Mouse (Mus musculus) hindbrain, embryonic 13.5 days (tissue): Measurements from ENCODE around the gene Slc25a39. TPM values are rescaled to one million over a fixed set of nuclear protein-coding genes. Genes with fewer than 3 reads are reported as not detected.
"Not testable (repeated sequence)": the region's sequence is repeated elsewhere in the genome, so short reads cannot be mapped to it uniquely, and the experiment has no call there.

Experiments
- ATAC-seq: fragments of 200-750 bp; cut with Nextera tagmentation; 2 replicates; pipeline ENCODE4 v1.8.0; 2017; ENCODE audit warnings: moderate TSS enrichment; ENCODE audit not compliant: low FRiP score
- H3K27ac ChIP-seq: fragments of 300-500 bp; sonication (generic); 2 replicates; pipeline ENCODE4 v1.5.1; 2015; ENCODE audit warnings: inconsistent platforms, mild to moderate bottlenecking, moderate library complexity
- H3K27me3 ChIP-seq: fragments of 300-500 bp; sonication (generic); 2 replicates; pipeline ENCODE4 v1.6.1; 2015; ENCODE audit warnings: mild to moderate bottlenecking, inconsistent platforms
- H3K36me3 ChIP-seq: fragments of 300-500 bp; sonication (generic); 2 replicates; pipeline ENCODE4 v1.6.1; 2015; ENCODE audit warnings: mild to moderate bottlenecking, inconsistent platforms
- H3K4me1 ChIP-seq: fragments of 300-500 bp; sonication (generic); replicated peaks from 2 replicates; pipeline ENCODE4 v1.6.1; 2015; ENCODE audit warnings: inconsistent platforms
- H3K4me2 ChIP-seq: fragments of 300-500 bp; sonication (generic); 2 replicates; pipeline ENCODE4 v1.6.1; 2015; ENCODE audit warnings: inconsistent platforms, mild to moderate bottlenecking, moderate library complexity
- H3K4me3 ChIP-seq: fragments of 300-500 bp; sonication (generic); 2 replicates; pipeline ENCODE4 v1.5.1; 2015; ENCODE audit warnings: mild to moderate bottlenecking, inconsistent platforms
- H3K9ac ChIP-seq: fragments of 300-500 bp; sonication (generic); 2 replicates; pipeline ENCODE4 v1.6.1; 2015; ENCODE audit warnings: mild to moderate bottlenecking, inconsistent platforms
- H3K9me3 ChIP-seq: fragments of 300-500 bp; sonication (generic); 2 replicates; pipeline ENCODE4 v1.6.1; 2016; ENCODE audit warnings: inconsistent platforms
- WGBS: fragments of 180-500 bp; shearing (Covaris S2); methylation state at CpG from one replicate; pipeline ENCODE4 v1.1.7; 2015; 5-methylcytosine and 5-hydroxymethylcytosine counted together
- polyA plus RNA-seq: library from polyadenylated mRNA; unstranded; fragments of >200 nt; fragmentation: Nextera tagmentation; extraction: Ambion mirVana; gene quantifications from 2 replicates; pipeline ENCODE4 v1.2.1, GENCODE M21; 2015

The Slc25a39 gene
- polyA plus RNA-seq, 1 experiment from 2014 or later: 147 TPM

- ATAC-seq: no peak
- H3K27me3 ChIP-seq: 0 out of 2 replicates have a peak, but pooled peaks cover 24% of the 10 kb centered on the region
- no peak overlapping the region for H3K27ac ChIP-seq
- H3K36me3 ChIP-seq: no peaks in the 10 kb centered on the region
- no peaks in the 10 kb centered on the region for H3K9me3 ChIP-seq
- H3K4me2 ChIP-seq: no peak overlapping the region
- no peak overlapping the region for H3K9ac ChIP-seq
- H3K4me3 ChIP-seq: no peak overlapping the region
- peaks cover 18% of the 10 kb centered on the region for H3K4me1 ChIP-seq
- WGBS: 86% methylated on average over 12 of the region's 12 CpGs
These were observed 35.6 kb downstream of the Slc25a39 start for GRCm38 (mm10) chr11:102371926-102372685.

- no peak overlapping the region for H3K4me3 ChIP-seq
- peaks cover 4% of the 10 kb centered on the region for H3K4me1 ChIP-seq
- no peaks in the 10 kb centered on the region for H3K9me3 ChIP-seq
- no peaks in the 10 kb centered on the region for H3K36me3 ChIP-seq
- H3K27me3 ChIP-seq: 0 out of 2 replicates have a peak, but pooled peaks cover 20% of the 10 kb centered on the region
- H3K9ac ChIP-seq: no peak overlapping the region
- 63% methylated on average over 7 of the region's 7 CpGs for WGBS
- no peak overlapping the region for H3K4me2 ChIP-seq
- H3K27ac ChIP-seq: no peak overlapping the region
- no peak for ATAC-seq
These were observed 37.5 kb downstream of the Slc25a39 start for GRCm38 (mm10) chr11:102370285-102370684.

- no peak overlapping the region for H3K4me2 ChIP-seq
- no peak for ATAC-seq
- 0 out of 2 replicates have a peak, but pooled peaks cover 17% of the 10 kb centered on the region for H3K27me3 ChIP-seq
- no peak overlapping the region for H3K27ac ChIP-seq
- no peak overlapping the region for H3K4me3 ChIP-seq
- no peaks in the 10 kb centered on the region for H3K4me1 ChIP-seq
- WGBS: 77% methylated on average over 4 of the region's 4 CpGs
- H3K9ac ChIP-seq: no peak overlapping the region
- no peaks in the 10 kb centered on the region for H3K36me3 ChIP-seq
- no peaks in the 10 kb centered on the region for H3K9me3 ChIP-seq
These were observed 38.5 kb downstream of the Slc25a39 start for GRCm38 (mm10) chr11:102369263-102369662.

- WGBS: 83% methylated on average over 5 of the region's 5 CpGs
- 0 out of 2 replicates have a peak, but pooled peaks cover 10% of the 10 kb centered on the region for H3K27me3 ChIP-seq
These were observed 39.4 kb downstream of the Slc25a39 start for GRCm38 (mm10) chr11:102368347-102368746.

GRCm38 (mm10) chr11:102367504-102368280 is 40.1 kb downstream of the Slc25a39 start:
- WGBS: 79% methylated on average over 9 of the region's 9 CpGs
- no peaks in the 10 kb centered on the region for H3K4me1 ChIP-seq
- no peak for ATAC-seq

More at GRCm38 (mm10) chr11:102368347-102368746, 39.4 kb downstream of the Slc25a39 start:
- Histone ChIP-seq H3K36me3 (no peaks in the 10 kb centered on the region), H3K4me2 (no peak overlapping the region), H3K9ac (no peak overlapping the region), H3K27ac (no peak overlapping the region), H3K4me1 (no peaks in the 10 kb centered on the region), H3K9me3 (no peaks in the 10 kb centered on the region), H3K4me3 (no peak overlapping the region)
- no peak for ATAC-seq

GRCm38 (mm10) chr11:102366103-102366502 is 41.6 kb downstream of the Slc25a39 start, which contains the start of gene Slc4a1:
Gene Slc4a1, minus strand, starts transcription at chr11:102366203.
- not testable (repeated sequence) for H3K27me3 ChIP-seq, H3K4me1 ChIP-seq, H3K4me2 ChIP-seq, H3K36me3 ChIP-seq, H3K4me3 ChIP-seq, H3K9me3 ChIP-seq, H3K27ac ChIP-seq, H3K9ac ChIP-seq, ATAC-seq
- 86% methylated on average over 8 of the region's 8 CpGs for WGBS

More at GRCm38 (mm10) chr11:102367504-102368280, 40.1 kb downstream of the Slc25a39 start:
- H3K9ac ChIP-seq: no peak overlapping the region
- H3K27ac ChIP-seq: no peak overlapping the region
- H3K9me3 ChIP-seq: no peaks in the 10 kb centered on the region
- H3K4me3 ChIP-seq: no peak overlapping the region
- H3K36me3 ChIP-seq: no peaks in the 10 kb centered on the region
- no peak overlapping the region for H3K4me2 ChIP-seq
- H3K27me3 ChIP-seq: 0 out of 2 replicates have a peak, but pooled peaks cover 5% of the 10 kb centered on the region

- H3K9me3 ChIP-seq: no peaks in the 10 kb centered on the region
- H3K4me1 ChIP-seq: no peaks in the 10 kb centered on the region
- H3K4me2 ChIP-seq: no peak overlapping the region
- H3K4me3 ChIP-seq: no peak overlapping the region
- no peaks in the 10 kb centered on the region for H3K36me3 ChIP-seq
- no peak overlapping the region for H3K9ac ChIP-seq
- H3K27ac ChIP-seq: no peak overlapping the region
- 51% methylated on average over 4 of the region's 4 CpGs for WGBS
- H3K27me3 ChIP-seq: 0 out of 2 replicates have a peak, but pooled peaks cover 3% of the 10 kb centered on the region
- ATAC-seq: no peak
These were observed 42.0 kb downstream of the Slc25a39 start for GRCm38 (mm10) chr11:102365699-102366098.

- Histone ChIP-seq H3K4me3 (no peak overlapping the region), H3K9me3 (no peaks in the 10 kb centered on the region), H3K27ac (no peak overlapping the region), H3K36me3 (no peaks in the 10 kb centered on the region), H3K4me2 (no peak overlapping the region), H3K27me3 (0 out of 2 replicates have a peak, but pooled peaks cover 3% of the 10 kb centered on the region), H3K9ac (no peak overlapping the region), H3K4me1 (no peaks in the 10 kb centered on the region)
- 90% methylated on average over 14 of the region's 14 CpGs for WGBS
- ATAC-seq: no peak
These were observed 43.0 kb downstream of the Slc25a39 start for GRCm38 (mm10) chr11:102364570-102365371.

- Histone ChIP-seq H3K4me3 (no peak overlapping the region), H3K9ac (no peak overlapping the region), H3K27ac (no peak overlapping the region), H3K4me2 (no peak overlapping the region), H3K9me3 (no peaks in the 10 kb centered on the region), H3K27me3 (no peaks in the 10 kb centered on the region; the same call in 1 of the 2 replicates), H3K4me1 (no peaks in the 10 kb centered on the region), H3K36me3 (no peaks in the 10 kb centered on the region)
- WGBS: 57% methylated on average over 2 of the region's 2 CpGs
- no peak for ATAC-seq
These were observed 44.1 kb downstream of the Slc25a39 start for GRCm38 (mm10) chr11:102363623-102364022.

- 88% methylated on average over 8 of the region's 8 CpGs for WGBS
These were observed 45.8 kb downstream of the Slc25a39 start for GRCm38 (mm10) chr11:102361776-102362495.

GRCm38 (mm10) chr11:102358365-102358764 is 49.4 kb downstream of the Slc25a39 start:
- H3K9me3 ChIP-seq: no peaks in the 10 kb centered on the region
- H3K36me3 ChIP-seq: no peaks in the 10 kb centered on the region
- H3K27me3 ChIP-seq: peaks cover 4% of the 10 kb centered on the region
- WGBS: 77% methylated on average over 10 of the region's 10 CpGs
- no peak overlapping the region; the same call in 1 of the 2 replicates for H3K9ac ChIP-seq
- ATAC-seq: no peak
- H3K4me1 ChIP-seq: no peaks in the 10 kb centered on the region
- no peak overlapping the region for H3K4me3 ChIP-seq
- no peak overlapping the region for H3K27ac ChIP-seq
- no peak overlapping the region for H3K4me2 ChIP-seq

More at GRCm38 (mm10) chr11:102361776-102362495, 45.8 kb downstream of the Slc25a39 start:
- Histone ChIP-seq H3K27me3 (peaks cover 1% of the 10 kb centered on the region; the same call in 1 of the 2 replicates), H3K4me3 (no peak overlapping the region), H3K27ac (no peak overlapping the region), H3K36me3 (no peaks in the 10 kb centered on the region), H3K9ac (no peak overlapping the region), H3K4me1 (no peaks in the 10 kb centered on the region), H3K9me3 (no peaks in the 10 kb centered on the region), H3K4me2 (no peak overlapping the region)
- ATAC-seq: no peak
